Mouse (Mus musculus): ENCODE data around the gene Cdh20. TPM values are rescaled to one million over a fixed set of nuclear protein-coding genes. Genes with fewer than 3 reads are reported as not detected.
"Not testable (repeated sequence)": the region's sequence is repeated elsewhere in the genome, so short reads cannot be mapped to it uniquely, and the experiment has no call there.

Gene Cdh20
- total RNA-seq, 1 experiment: 0.04 TPM

GRCm38 (mm10) chr1:104944470-104945109, 176.3 kb downstream of the Cdh20 start:
- no peak overlapping the region for H3K9ac ChIP-seq (ENCODE audit: insufficient read depth, low read depth, low read length, poor library complexity, severe bottlenecking)
- no peaks in the 10 kb centered on the region for H3K36me3 ChIP-seq (ENCODE audit: control insufficient read depth, insufficient read depth, low read length, poor library complexity, severe bottlenecking)
- no peak overlapping the region for H3K27ac ChIP-seq (ENCODE audit: insufficient read depth, low read depth, low read length, poor library complexity, severe bottlenecking)
- TF ChIP-seq HCFC1 (IDR thresholded peaks at IDR 0.05; ENCODE audit: borderline replicate concordance, insufficient read depth, low read length) (no peak), CHD2 (IDR thresholded peaks at IDR 0.05; ENCODE audit: low read depth, low read length) (no peak), ZNF384 (IDR thresholded peaks at IDR 0.05; ENCODE audit: low read depth, low read length) (no peak), MAFK (IDR thresholded peaks at IDR 0.05; ENCODE audit: insufficient read depth, low read depth, low read length) (no peak), ZC3H11A (IDR thresholded peaks at IDR 0.05; ENCODE audit: borderline replicate concordance, low read depth, low read length) (peak; percentile 39; the same call in 1 of the 2 replicates)
- DNase-seq (ENCODE audit: low read depth, low spot score): peak; percentile 8
- H3K4me1 ChIP-seq (ENCODE audit: control insufficient read depth in 2 of 2, insufficient read depth in 2 of 2, low read length in 2 of 2, poor library complexity in 1 of 2): no peaks in the 10 kb centered on the region
- H3K9me3 ChIP-seq (ENCODE audit: control insufficient read depth, insufficient read depth, low read depth, low read length): no peaks in the 10 kb centered on the region
- in situ Hi-C loops (cut with MboI; ENCODE audit: low sequenced_read_pairs in 2 of 2, unreplicated experiment in 2 of 2): no loop called here
- no peak overlapping the region for H3K4me3 ChIP-seq (ENCODE audit: insufficient read depth in 1 of 2, low read depth in 1 of 2, low read length in 2 of 2, poor library complexity in 1 of 2, severe bottlenecking in 1 of 2)

- no peaks in the 10 kb centered on the region for H3K4me1 ChIP-seq (ENCODE audit: control insufficient read depth in 2 of 2, insufficient read depth in 2 of 2, low read length in 2 of 2, poor library complexity in 1 of 2)
- no peak overlapping the region for H3K9ac ChIP-seq (ENCODE audit: insufficient read depth, low read depth, low read length, poor library complexity, severe bottlenecking)
- H3K36me3 ChIP-seq (ENCODE audit: control insufficient read depth, insufficient read depth, low read length, poor library complexity, severe bottlenecking): no peaks in the 10 kb centered on the region
- in situ Hi-C loops (cut with MboI; ENCODE audit: low sequenced_read_pairs in 2 of 2, unreplicated experiment in 2 of 2): no loop called here
- DNase-seq (ENCODE audit: low read depth, low spot score): no peak
- no peak overlapping the region for H3K27ac ChIP-seq (ENCODE audit: insufficient read depth, low read depth, low read length, poor library complexity, severe bottlenecking)
- TF ChIP-seq ZC3H11A (IDR thresholded peaks at IDR 0.05; ENCODE audit: borderline replicate concordance, low read depth, low read length): no peak
- no peak for TF ChIP-seq ZNF384 (IDR thresholded peaks at IDR 0.05; ENCODE audit: low read depth, low read length)
- TF ChIP-seq HCFC1 (IDR thresholded peaks at IDR 0.05; ENCODE audit: borderline replicate concordance, insufficient read depth, low read length): no peak
- TF ChIP-seq CHD2 (IDR thresholded peaks at IDR 0.05; ENCODE audit: low read depth, low read length): no peak
- no peaks in the 10 kb centered on the region for H3K9me3 ChIP-seq (ENCODE audit: control insufficient read depth, insufficient read depth, low read depth, low read length)
- H3K4me3 ChIP-seq (ENCODE audit: insufficient read depth in 1 of 2, low read depth in 1 of 2, low read length in 2 of 2, poor library complexity in 1 of 2, severe bottlenecking in 1 of 2): no peak overlapping the region
Measured at GRCm38 (mm10) chr1:104945110-104945489, 176.8 kb downstream of the Cdh20 start.

- in situ Hi-C loops (cut with MboI; ENCODE audit: low sequenced_read_pairs in 2 of 2, unreplicated experiment in 2 of 2): loop anchor here in 1 of 2 experiments (25.0 kb wide), 1 partner anchor 1137 kb away; no protein-coding TSS in a partner anchor
- not testable (repeated sequence) for H3K9ac ChIP-seq (ENCODE audit: insufficient read depth, low read depth, low read length, poor library complexity, severe bottlenecking)
Measured at GRCm38 (mm10) chr1:104949640-104950039, 181.3 kb downstream of the Cdh20 start.

GRCm38 (mm10) chr1:104957046-104957445, 188.7 kb downstream of the Cdh20 start:
- H3K36me3 ChIP-seq (ENCODE audit: control insufficient read depth, insufficient read depth, low read length, poor library complexity, severe bottlenecking): no peaks in the 10 kb centered on the region
- H3K9me3 ChIP-seq (ENCODE audit: control insufficient read depth, insufficient read depth, low read depth, low read length): no peaks in the 10 kb centered on the region
- TF ChIP-seq CHD2 (IDR thresholded peaks at IDR 0.05; ENCODE audit: low read depth, low read length) (no peak), ZC3H11A (IDR thresholded peaks at IDR 0.05; ENCODE audit: borderline replicate concordance, low read depth, low read length) (no peak), MAFK (IDR thresholded peaks at IDR 0.05; ENCODE audit: insufficient read depth, low read depth, low read length) (no peak), HCFC1 (IDR thresholded peaks at IDR 0.05; ENCODE audit: borderline replicate concordance, insufficient read depth, low read length) (no peak), ZNF384 (IDR thresholded peaks at IDR 0.05; ENCODE audit: low read depth, low read length) (no peak)
- no peak for DNase-seq (ENCODE audit: low read depth, low spot score)
- H3K4me3 ChIP-seq (ENCODE audit: insufficient read depth in 1 of 2, low read depth in 1 of 2, low read length in 2 of 2, poor library complexity in 1 of 2, severe bottlenecking in 1 of 2): no peak overlapping the region
- H3K27ac ChIP-seq (ENCODE audit: insufficient read depth, low read depth, low read length, poor library complexity, severe bottlenecking): no peak overlapping the region
- no peaks in the 10 kb centered on the region for H3K4me1 ChIP-seq (ENCODE audit: control insufficient read depth in 2 of 2, insufficient read depth in 2 of 2, low read length in 2 of 2, poor library complexity in 1 of 2)
- H3K9ac ChIP-seq (ENCODE audit: insufficient read depth, low read depth, low read length, poor library complexity, severe bottlenecking): no peak overlapping the region
- in situ Hi-C loops (cut with MboI; ENCODE audit: low sequenced_read_pairs in 2 of 2, unreplicated experiment in 2 of 2): loop anchor here in 1 of 2 experiments (25.0 kb wide), 1 partner anchor 1145 kb away; no protein-coding TSS in a partner anchor

More at GRCm38 (mm10) chr1:104949640-104950039, 181.3 kb downstream of the Cdh20 start:
- H3K36me3 ChIP-seq (ENCODE audit: control insufficient read depth, insufficient read depth, low read length, poor library complexity, severe bottlenecking); H3K27ac ChIP-seq (ENCODE audit: insufficient read depth, low read depth, low read length, poor library complexity, severe bottlenecking); H3K9me3 ChIP-seq (ENCODE audit: control insufficient read depth, insufficient read depth, low read depth, low read length); DNase-seq (ENCODE audit: low read depth, low spot score); H3K4me1 ChIP-seq (ENCODE audit: control insufficient read depth in 2 of 2, insufficient read depth in 2 of 2, low read length in 2 of 2, poor library complexity in 1 of 2); H3K4me3 ChIP-seq (ENCODE audit: insufficient read depth in 1 of 2, low read depth in 1 of 2, low read length in 2 of 2, poor library complexity in 1 of 2, severe bottlenecking in 1 of 2): not testable (repeated sequence)

GRCm38 (mm10) chr1:104961670-104962069, 193.3 kb downstream of the Cdh20 start:
- no peak overlapping the region for H3K9ac ChIP-seq (ENCODE audit: insufficient read depth, low read depth, low read length, poor library complexity, severe bottlenecking)
- in situ Hi-C loops (cut with MboI; ENCODE audit: low sequenced_read_pairs in 2 of 2, unreplicated experiment in 2 of 2): loop anchor here in 1 of 2 experiments (25.0 kb wide), 1 partner anchor 1149 kb away; no protein-coding TSS in a partner anchor
- H3K36me3 ChIP-seq (ENCODE audit: control insufficient read depth, insufficient read depth, low read length, poor library complexity, severe bottlenecking): no peaks in the 10 kb centered on the region
- H3K4me3 ChIP-seq (ENCODE audit: insufficient read depth in 1 of 2, low read depth in 1 of 2, low read length in 2 of 2, poor library complexity in 1 of 2, severe bottlenecking in 1 of 2): no peak overlapping the region
- no peaks in the 10 kb centered on the region for H3K9me3 ChIP-seq (ENCODE audit: control insufficient read depth, insufficient read depth, low read depth, low read length)
- H3K27ac ChIP-seq (ENCODE audit: insufficient read depth, low read depth, low read length, poor library complexity, severe bottlenecking): no peak overlapping the region
- no peak for TF ChIP-seq ZNF384 (IDR thresholded peaks at IDR 0.05; ENCODE audit: low read depth, low read length)
- TF ChIP-seq HCFC1 (IDR thresholded peaks at IDR 0.05; ENCODE audit: borderline replicate concordance, insufficient read depth, low read length): no peak
- no peak for TF ChIP-seq MAFK (IDR thresholded peaks at IDR 0.05; ENCODE audit: insufficient read depth, low read depth, low read length)
- no peak for TF ChIP-seq CHD2 (IDR thresholded peaks at IDR 0.05; ENCODE audit: low read depth, low read length)
- TF ChIP-seq ZC3H11A (IDR thresholded peaks at IDR 0.05; ENCODE audit: borderline replicate concordance, low read depth, low read length): no peak
- no peaks in the 10 kb centered on the region for H3K4me1 ChIP-seq (ENCODE audit: control insufficient read depth in 2 of 2, insufficient read depth in 2 of 2, low read length in 2 of 2, poor library complexity in 1 of 2)
- DNase-seq (ENCODE audit: low read depth, low spot score): no peak

Data from ES-E14 (cell line).